In genomic region chr1:72313399-72314039, GRCm38 (mm10) we compare ENCODE assay signal across 9 mouse cellular contexts. TPM values are rescaled to one million over a fixed set of nuclear protein-coding genes. Genes with fewer than 3 reads are reported as not detected.
DNase-seq lines count a peak whose midpoint lies in the region; ATAC-seq and TF ChIP-seq lines count a peak whose summit lies in the region.
"Had no signal": no experiment of that assay in that cellular context is flagged by ENCODE, and none has a peak within 500 bp of the region (broad histone marks: within the 10 kb centered on the region; RNA-seq: fewer than 3 reads in every experiment).

No protein-coding gene starts in this region.

- TF ChIP-seq CTCF in layer of hippocampus, adult 2 months (conservative IDR thresholded peaks at IDR 0.05): peak; percentile 91

- peak; percentile 13 to 40 for DNase-seq in layer of hippocampus, adult 2 months (ENCODE audit: low spot score in 2 of 2)
- no peak for DNase-seq in layer of hippocampus, adult 11-12 months (ENCODE audit: low spot score)
- peak; percentile 93 for DNase-seq in ES-CJ7 (ENCODE audit: low read depth, low spot score)
- peak; percentile 59 for DNase-seq in c-Kit-positive CD71-positive TER-119-positive erythroid progenitor cells, embryonic 14.5 days (ENCODE audit: low spot score)
- no peak for DNase-seq in ovary, postnatal 36 days (ENCODE audit: low spot score)
- DNase-seq in frontal cortex, postnatal 10 days (ENCODE audit: low spot score in 2 of 2): no peak
- DNase-seq in spleen, adult 18-20 months: no peak

- H3K27ac ChIP-seq in layer of hippocampus, adult 2 months: no peak overlapping the region
- H3K27ac ChIP-seq: liver, embryonic 15.5 days had no signal

- no peak overlapping the region for H3K4me3 ChIP-seq in layer of hippocampus, adult 2 months
- H3K4me3 ChIP-seq: liver, embryonic 15.5 days had no signal

- peak; percentile 77 for ATAC-seq in megakaryocyte, adult 5-6 weeks (ENCODE audit: poor library complexity, severe bottlenecking)

RNA-seq across cellular contexts. Expression of gene Xrcc5, which starts 6.3 kb away (rescaled TPM):
- total RNA-seq in layer of hippocampus, adult 2 months (2021): 10 to 100 TPM; 14.2 to 14.8 TPM
- total RNA-seq in megakaryocyte, adult 5-6 weeks (2015): 0.31 and 0.50 TPM in 2 replicates
- 0.77 and 2.9 TPM in 2 replicates for total RNA-seq in megakaryocyte, adult 5-6 weeks (2017)

RNA-seq across cellular contexts. Expression of gene Tmem169, which starts 29.4 kb away (rescaled TPM):
- total RNA-seq in layer of hippocampus, adult 2 months (2021): 10 to 100 TPM; 13.6 to 17.1 TPM
- total RNA-seq in megakaryocyte, adult 5-6 weeks (2015): not detected in 2 replicates
- not detected in 2 replicates for total RNA-seq in megakaryocyte, adult 5-6 weeks (2017)

RNA-seq across cellular contexts. Expression of gene Pecr, which starts 29.4 kb away (rescaled TPM):
- 1 to 10 TPM; 5.4 to 6.7 TPM for total RNA-seq in layer of hippocampus, adult 2 months (2021)
- total RNA-seq in megakaryocyte, adult 5-6 weeks (2015): 0.29 and 0.66 TPM in 2 replicates
- 0.45 and 1.3 TPM in 2 replicates for total RNA-seq in megakaryocyte, adult 5-6 weeks (2017)

Comparison
In these comparisons a context has a peak if more than half of its experiments do, and no peak if none do; other contexts are left out.
1. DNase-seq: peak in layer of hippocampus, adult 2 months (2 of 2), ES-CJ7 (single experiment) and c-Kit-positive CD71-positive TER-119-positive erythroid progenitor cells, embryonic 14.5 days (single experiment); none in layer of hippocampus, adult 11-12 months (single experiment), ovary, postnatal 36 days (single experiment), frontal cortex, postnatal 10 days (0 of 2) and spleen, adult 18-20 months (0 of 2).
2. RNA of gene Tmem169, which starts 29.4 kb away (total RNA-seq): 13.6 to 17.1 TPM in layer of hippocampus, adult 2 months; not detected in megakaryocyte, adult 5-6 weeks; every median in the first group is over 10 times any median in the second.